Mouse (Mus musculus): Measurements from ENCODE around the gene Fga. TPM values are rescaled to one million over a fixed set of nuclear protein-coding genes. Genes with fewer than 3 reads are reported as not detected.

Gene Fga
- polyA plus RNA-seq, 1 experiment from 2014 or later: not detected

- no peak for ATAC-seq (replicated peaks; ENCODE audit: low FRiP score)
- no peaks in the 10 kb centered on the region for H3K9me3 ChIP-seq (ENCODE audit: control insufficient read depth, low read length)
- H3K36me3 ChIP-seq (ENCODE audit: control insufficient read depth, insufficient read depth, low read length): no peaks in the 10 kb centered on the region; the same call in 1 of the 2 replicates
- no peak overlapping the region for H3K4me2 ChIP-seq (ENCODE audit: low read depth, low read length, severe bottlenecking)
- DNase-seq (ENCODE audit: low spot score): no peak
- no peak overlapping the region for H3K27ac ChIP-seq (ENCODE audit: low read depth, low read length)
- H3K27me3 ChIP-seq (ENCODE audit: control insufficient read depth, insufficient read depth, low read length): no peaks in the 10 kb centered on the region
- no peak overlapping the region for H3K9ac ChIP-seq (ENCODE audit: low read length)
- peaks cover 3% of the 10 kb centered on the region; the same call in 1 of the 2 replicates for H3K4me1 ChIP-seq (replicated peaks; ENCODE audit: control insufficient read depth, insufficient read depth, low read length)
- WGBS: 38% methylated on average over 10 of the region's 10 CpGs
- no peak overlapping the region for H3K4me3 ChIP-seq (ENCODE audit: low read depth, low read length)
Observed at GRCm38 (mm10) chr3:83053758-83054157, 27.9 kb downstream of the Fga start.

- Histone ChIP-seq H3K4me3 (ENCODE audit: low read depth, low read length) (peak overlapping the region; percentile 76), H3K36me3 (ENCODE audit: control insufficient read depth, insufficient read depth, low read length) (no peaks in the 10 kb centered on the region; the same call in 1 of the 2 replicates), H3K4me2 (ENCODE audit: low read depth, low read length, severe bottlenecking) (no peak overlapping the region), H3K27ac (ENCODE audit: low read depth, low read length) (no peak overlapping the region), H3K4me1 (replicated peaks; ENCODE audit: control insufficient read depth, insufficient read depth, low read length) (peaks cover 3% of the 10 kb centered on the region; the same call in 1 of the 2 replicates), H3K9me3 (ENCODE audit: control insufficient read depth, low read length) (no peaks in the 10 kb centered on the region), H3K27me3 (ENCODE audit: control insufficient read depth, insufficient read depth, low read length) (no peaks in the 10 kb centered on the region), H3K9ac (ENCODE audit: low read length) (no peak overlapping the region)
- DNase-seq (ENCODE audit: low spot score) (no peak), ATAC-seq (replicated peaks; ENCODE audit: low FRiP score) (no peak)
- 36% methylated on average over 13 of the region's 13 CpGs for WGBS
Observed at GRCm38 (mm10) chr3:83054759-83055158, 28.9 kb downstream of the Fga start.

- DNase-seq (ENCODE audit: low spot score) (peak; percentile 99), ATAC-seq (replicated peaks; ENCODE audit: low FRiP score) (peak; percentile 99)
- Histone ChIP-seq H3K27ac (ENCODE audit: low read depth, low read length) (no peak within 1 kb of the TSS), H3K4me2 (ENCODE audit: low read depth, low read length, severe bottlenecking) (peak within 1 kb of the TSS; percentile 68), H3K36me3 (ENCODE audit: control insufficient read depth, insufficient read depth, low read length) (peaks cover 3% of the 10 kb centered on the region; the same call in 1 of the 2 replicates), H3K4me3 (ENCODE audit: low read depth, low read length) (peak within 1 kb of the TSS; percentile 76), H3K4me1 (replicated peaks; ENCODE audit: control insufficient read depth, insufficient read depth, low read length) (peaks cover 3% of the 10 kb centered on the region; the same call in 1 of the 2 replicates), H3K9ac (ENCODE audit: low read length) (peak within 1 kb of the TSS; percentile 75), H3K27me3 (ENCODE audit: control insufficient read depth, insufficient read depth, low read length) (no peaks in the 10 kb centered on the region), H3K9me3 (ENCODE audit: control insufficient read depth, low read length) (no peaks in the 10 kb centered on the region)
- WGBS: under 1% methylated on average over 61 of the region's 61 CpGs
Observed at GRCm38 (mm10) chr3:83055281-83056038, 29.6 kb downstream of the Fga start, which contains the start of gene Plrg1. Plrg1 (plus strand) TSS chr3:83055522.

GRCm38 (mm10) chr3:83057046-83057445 lies 31.2 kb downstream of the Fga start:
- no peak for ATAC-seq (replicated peaks; ENCODE audit: low FRiP score)
- H3K27me3 ChIP-seq (ENCODE audit: control insufficient read depth, insufficient read depth, low read length): no peaks in the 10 kb centered on the region
- no peak overlapping the region for H3K4me3 ChIP-seq (ENCODE audit: low read depth, low read length)
- H3K36me3 ChIP-seq (ENCODE audit: control insufficient read depth, insufficient read depth, low read length): peaks cover 3% of the 10 kb centered on the region; the same call in 1 of the 2 replicates
- H3K4me1 ChIP-seq (replicated peaks; ENCODE audit: control insufficient read depth, insufficient read depth, low read length): peaks cover 3% of the 10 kb centered on the region; the same call in 1 of the 2 replicates
- H3K27ac ChIP-seq (ENCODE audit: low read depth, low read length): no peak overlapping the region
- 92% methylated on average over 2 of the region's 2 CpGs for WGBS
- no peak overlapping the region for H3K4me2 ChIP-seq (ENCODE audit: low read depth, low read length, severe bottlenecking)
- H3K9me3 ChIP-seq (ENCODE audit: control insufficient read depth, low read length): no peaks in the 10 kb centered on the region
- DNase-seq (ENCODE audit: low spot score): no peak
- no peak overlapping the region for H3K9ac ChIP-seq (ENCODE audit: low read length)

- Histone ChIP-seq H3K4me1 (replicated peaks; ENCODE audit: control insufficient read depth, insufficient read depth, low read length) (no peaks in the 10 kb centered on the region), H3K27me3 (ENCODE audit: control insufficient read depth, insufficient read depth, low read length) (no peaks in the 10 kb centered on the region), H3K9ac (ENCODE audit: low read length) (no peak overlapping the region), H3K4me2 (ENCODE audit: low read depth, low read length, severe bottlenecking) (no peak overlapping the region), H3K36me3 (ENCODE audit: control insufficient read depth, insufficient read depth, low read length) (peaks cover 17% of the 10 kb centered on the region), H3K4me3 (ENCODE audit: low read depth, low read length) (no peak overlapping the region), H3K27ac (ENCODE audit: low read depth, low read length) (no peak overlapping the region), H3K9me3 (ENCODE audit: control insufficient read depth, low read length) (no peaks in the 10 kb centered on the region)
- DNase-seq (ENCODE audit: low spot score) (no peak), ATAC-seq (replicated peaks; ENCODE audit: low FRiP score) (no peak)
- WGBS: 96% methylated on average over 9 of the region's 9 CpGs
Observed at GRCm38 (mm10) chr3:83067920-83068319, 42.0 kb downstream of the Fga start.

GRCm38 (mm10) chr3:83068869-83069268 lies 43.0 kb downstream of the Fga start:
- no peak overlapping the region for H3K4me2 ChIP-seq (ENCODE audit: low read depth, low read length, severe bottlenecking)
- no peaks in the 10 kb centered on the region for H3K27me3 ChIP-seq (ENCODE audit: control insufficient read depth, insufficient read depth, low read length)
- H3K9me3 ChIP-seq (ENCODE audit: control insufficient read depth, low read length): no peaks in the 10 kb centered on the region
- 96% methylated on average over 13 of the region's 13 CpGs for WGBS
- H3K4me3 ChIP-seq (ENCODE audit: low read depth, low read length): no peak overlapping the region
- H3K4me1 ChIP-seq (replicated peaks; ENCODE audit: control insufficient read depth, insufficient read depth, low read length): no peaks in the 10 kb centered on the region
- no peak overlapping the region for H3K27ac ChIP-seq (ENCODE audit: low read depth, low read length)
- DNase-seq (ENCODE audit: low spot score) (no peak), ATAC-seq (replicated peaks; ENCODE audit: low FRiP score) (no peak)
- H3K36me3 ChIP-seq (ENCODE audit: control insufficient read depth, insufficient read depth, low read length): peaks cover 17% of the 10 kb centered on the region
- no peak overlapping the region for H3K9ac ChIP-seq (ENCODE audit: low read length)

- ATAC-seq (replicated peaks; ENCODE audit: low FRiP score): no peak
- no peak overlapping the region for H3K4me3 ChIP-seq (ENCODE audit: low read depth, low read length)
- WGBS: 91% methylated on average over 4 of the region's 4 CpGs
- no peak overlapping the region for H3K9ac ChIP-seq (ENCODE audit: low read length)
- H3K36me3 ChIP-seq (ENCODE audit: control insufficient read depth, insufficient read depth, low read length): peaks cover 17% of the 10 kb centered on the region
- H3K27me3 ChIP-seq (ENCODE audit: control insufficient read depth, insufficient read depth, low read length): no peaks in the 10 kb centered on the region
- H3K9me3 ChIP-seq (ENCODE audit: control insufficient read depth, low read length): no peaks in the 10 kb centered on the region
- H3K4me1 ChIP-seq (replicated peaks; ENCODE audit: control insufficient read depth, insufficient read depth, low read length): no peaks in the 10 kb centered on the region
- DNase-seq (ENCODE audit: low spot score): no peak
- no peak overlapping the region for H3K4me2 ChIP-seq (ENCODE audit: low read depth, low read length, severe bottlenecking)
- H3K27ac ChIP-seq (ENCODE audit: low read depth, low read length): no peak overlapping the region
Observed at GRCm38 (mm10) chr3:83070231-83070630, 44.4 kb downstream of the Fga start.

- no peak for DNase-seq (ENCODE audit: low spot score)
- WGBS: 41% methylated on average over 3 of the region's 3 CpGs
- H3K36me3 ChIP-seq (ENCODE audit: control insufficient read depth, insufficient read depth, low read length): no peaks in the 10 kb centered on the region; the same call in 1 of the 2 replicates
- no peak overlapping the region for H3K27ac ChIP-seq (ENCODE audit: low read depth, low read length)
- ATAC-seq (replicated peaks; ENCODE audit: low FRiP score): no peak
- H3K4me2 ChIP-seq (ENCODE audit: low read depth, low read length, severe bottlenecking): no peak overlapping the region
- no peak overlapping the region for H3K9ac ChIP-seq (ENCODE audit: low read length)
- H3K4me1 ChIP-seq (replicated peaks; ENCODE audit: control insufficient read depth, insufficient read depth, low read length): 0 out of 2 replicates have a peak, but pooled peaks cover 2% of the 10 kb centered on the region
- no peak overlapping the region for H3K4me3 ChIP-seq (ENCODE audit: low read depth, low read length)
- H3K27me3 ChIP-seq (ENCODE audit: control insufficient read depth, insufficient read depth, low read length): no peaks in the 10 kb centered on the region
- no peaks in the 10 kb centered on the region for H3K9me3 ChIP-seq (ENCODE audit: control insufficient read depth, low read length)
Observed at GRCm38 (mm10) chr3:83076563-83076962, 50.7 kb downstream of the Fga start.

All from forebrain, embryonic 11.5 days (tissue).